Mouse (Mus musculus) CH12F3 (cell line): ENCODE measurements around the gene Pkmyt1.

ENCODE experiments used
- in situ Hi-C: fragments of 300-500 bp; cut with MboI; formaldehyde crosslinking; loops from 2 replicates; pipeline ENCODE4 v1.14.3; 2020; ENCODE audit warnings: low sequenced_read_pairs

Gene Pkmyt1

GRCm38 (mm10) chr17:23719455-23719854 is 6.7 kb upstream of the Pkmyt1 start:
- in situ Hi-C loops: no loop called here

DNA sequence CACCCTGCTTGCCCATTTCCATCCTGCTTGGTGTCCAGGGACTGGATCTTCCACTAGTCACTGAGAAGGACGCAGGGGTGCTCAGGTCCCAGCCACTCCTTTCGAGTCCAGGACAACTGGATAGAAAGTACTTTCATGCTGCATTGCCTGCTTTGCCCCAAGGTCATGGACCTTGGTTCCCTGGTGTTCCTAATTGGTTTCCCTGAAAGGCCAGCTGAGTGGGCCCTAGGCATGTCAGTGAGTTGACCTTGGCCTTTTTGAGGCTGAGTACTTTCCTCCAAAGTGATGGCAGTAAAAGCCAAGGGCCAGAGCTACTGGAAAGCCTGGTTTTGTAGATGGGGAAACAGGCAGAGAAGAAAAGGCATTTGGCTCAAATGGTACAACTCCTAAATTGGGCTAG is 4.2 kb upstream of the Pkmyt1 start:
- in situ Hi-C loops: no loop called here

DNA sequence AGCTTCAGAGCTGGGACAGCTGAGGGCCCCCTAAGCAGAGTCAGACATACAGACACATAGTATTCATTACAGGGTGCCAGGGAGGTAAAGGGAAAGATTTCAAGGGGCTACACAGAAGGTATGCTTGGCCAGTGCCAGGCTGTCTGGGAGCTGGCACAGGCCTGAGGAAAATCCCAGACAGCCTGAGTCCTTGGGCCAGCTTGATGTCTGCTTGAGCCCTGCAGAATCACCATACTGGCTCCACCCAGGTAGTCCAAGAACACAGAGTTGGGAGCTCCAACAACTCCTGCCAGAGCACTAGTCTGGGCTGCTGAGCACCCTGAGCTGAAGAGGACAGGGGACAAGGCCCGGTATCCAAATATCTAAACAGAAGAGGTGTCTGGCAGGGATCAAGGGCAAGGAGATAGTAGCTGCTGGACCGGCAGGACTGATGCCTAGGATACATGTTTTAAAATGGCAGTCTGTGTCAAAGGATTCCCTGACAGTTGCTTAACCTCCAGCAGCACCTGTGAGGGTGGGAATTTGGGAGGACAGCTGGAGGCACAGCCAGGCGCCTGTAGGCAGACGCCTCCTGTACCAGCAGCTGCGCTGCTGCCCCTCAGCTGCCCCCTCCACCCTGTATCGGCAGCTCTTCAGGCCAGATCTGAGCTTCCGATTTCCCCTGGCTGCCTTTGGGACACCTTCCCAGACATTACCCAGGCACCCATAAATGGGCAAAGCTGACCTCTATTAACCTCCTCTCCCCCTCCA is 3.6 kb upstream of the Pkmyt1 start, which contains the start of gene 1520401A03Rik:
TSS of gene 1520401A03Rik (minus strand) at position 408 of the 750 bp plus-strand sequence.
- in situ Hi-C loops: no loop called here

DNA sequence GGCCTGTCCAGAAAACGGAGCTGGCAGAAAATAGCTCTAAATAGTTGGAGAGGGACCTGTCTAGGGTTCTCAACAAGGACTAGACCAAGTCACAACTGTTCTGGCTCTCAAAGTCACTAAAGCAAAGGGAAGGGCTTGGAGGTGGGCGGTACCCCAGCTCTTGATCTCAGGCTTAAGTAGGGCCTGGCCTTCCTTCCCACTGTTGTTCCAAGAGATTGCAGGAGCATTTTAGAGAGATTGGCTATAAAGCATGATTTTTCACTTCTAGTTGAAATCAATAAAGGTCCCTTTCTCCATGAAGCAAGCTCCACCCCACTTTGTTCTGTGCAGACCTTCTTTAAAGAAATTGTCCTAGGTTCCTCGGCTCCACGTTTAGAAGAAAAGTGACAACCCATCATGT is 659 bp upstream of the Pkmyt1 start:
- in situ Hi-C loops: no loop called here

GRCm38 (mm10) chr17:23726758-23727142 is 614 bp downstream of the Pkmyt1 start:
- in situ Hi-C loops: no loop called here

DNA sequence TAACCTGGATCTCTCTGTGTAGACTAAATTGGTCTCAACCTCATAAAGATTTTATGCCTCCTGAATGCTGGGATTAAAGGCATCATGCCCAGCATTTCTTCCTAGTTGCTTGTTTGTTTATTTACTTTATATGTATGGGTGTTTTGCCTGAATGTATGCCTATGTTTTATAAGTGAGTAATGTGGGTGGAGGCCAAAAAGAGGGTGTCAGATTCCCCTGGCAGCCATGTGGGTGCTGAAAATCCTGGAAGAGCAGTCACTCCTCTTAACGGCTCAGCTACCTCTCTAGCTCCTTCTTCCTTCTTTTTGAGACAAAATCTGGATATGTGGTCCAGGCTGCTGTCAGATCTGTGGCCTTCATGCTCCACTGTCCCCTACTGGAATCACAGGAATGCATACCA is 4.3 kb downstream of the Pkmyt1 start:
- in situ Hi-C loops: no loop called here

DNA sequence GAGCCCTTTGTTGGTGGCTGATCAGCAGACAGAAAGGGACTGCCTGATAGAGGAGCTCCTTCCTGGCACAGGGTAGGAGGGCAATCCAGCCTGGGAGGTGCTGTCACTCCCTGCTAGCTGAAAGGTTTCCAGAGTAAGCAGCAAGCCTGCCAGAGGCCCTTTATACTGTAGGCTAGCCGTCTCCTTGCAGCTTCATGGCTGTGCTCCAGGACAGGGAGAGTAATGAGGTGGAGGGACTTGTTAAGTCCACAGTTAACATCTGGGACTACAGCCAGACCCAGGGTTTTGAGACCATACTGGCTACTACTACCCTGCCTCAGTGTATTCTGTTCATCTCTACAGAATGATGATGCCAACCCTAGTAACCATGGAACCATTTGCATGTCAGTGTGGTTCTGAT is 8.2 kb downstream of the Pkmyt1 start:
- in situ Hi-C loops: no loop called here

GRCm38 (mm10) chr17:23737493-23738445 is 11.6 kb downstream of the Pkmyt1 start:
- in situ Hi-C loops: no loop called here

GRCm38 (mm10) chr17:23738836-23739201 is 12.7 kb downstream of the Pkmyt1 start:
- in situ Hi-C loops: no loop called here

GRCm38 (mm10) chr17:23739202-23740135 is 13.3 kb downstream of the Pkmyt1 start:
- in situ Hi-C loops: no loop called here

DNA sequence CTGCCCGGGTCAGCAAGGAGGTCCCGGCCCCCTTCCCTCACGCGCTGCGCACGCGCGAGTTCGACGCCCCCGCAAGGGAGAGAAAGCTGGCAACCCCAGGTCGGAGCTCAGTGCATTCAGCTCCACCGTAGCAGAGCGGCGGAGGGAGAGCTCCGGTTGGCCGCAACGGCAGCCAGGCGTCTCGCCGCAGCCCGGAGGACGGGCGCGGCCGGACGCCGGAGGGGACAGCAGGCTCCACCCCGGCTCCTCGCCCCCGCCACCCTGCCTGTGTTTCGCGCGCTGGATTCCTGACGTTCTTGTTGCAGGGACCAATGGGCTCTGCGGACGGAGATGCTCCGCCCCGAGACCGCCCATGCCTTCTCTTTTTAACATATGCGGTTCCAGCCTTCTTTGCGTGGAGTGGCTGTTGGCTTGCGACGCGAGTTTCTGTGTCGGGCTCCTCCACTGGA is 14.0 kb downstream of the Pkmyt1 start:
- in situ Hi-C loops: no loop called here

- in situ Hi-C loops: no loop called here
Observed at GRCm38 (mm10) chr17:23740598-23741021, 14.5 kb downstream of the Pkmyt1 start, which contains the start of gene Paqr4. Gene Paqr4 (minus strand): TSS chr17:23740867.

GRCm38 (mm10) chr17:23741359-23742209 is 15.4 kb downstream of the Pkmyt1 start:
- in situ Hi-C loops: no loop called here

DNA sequence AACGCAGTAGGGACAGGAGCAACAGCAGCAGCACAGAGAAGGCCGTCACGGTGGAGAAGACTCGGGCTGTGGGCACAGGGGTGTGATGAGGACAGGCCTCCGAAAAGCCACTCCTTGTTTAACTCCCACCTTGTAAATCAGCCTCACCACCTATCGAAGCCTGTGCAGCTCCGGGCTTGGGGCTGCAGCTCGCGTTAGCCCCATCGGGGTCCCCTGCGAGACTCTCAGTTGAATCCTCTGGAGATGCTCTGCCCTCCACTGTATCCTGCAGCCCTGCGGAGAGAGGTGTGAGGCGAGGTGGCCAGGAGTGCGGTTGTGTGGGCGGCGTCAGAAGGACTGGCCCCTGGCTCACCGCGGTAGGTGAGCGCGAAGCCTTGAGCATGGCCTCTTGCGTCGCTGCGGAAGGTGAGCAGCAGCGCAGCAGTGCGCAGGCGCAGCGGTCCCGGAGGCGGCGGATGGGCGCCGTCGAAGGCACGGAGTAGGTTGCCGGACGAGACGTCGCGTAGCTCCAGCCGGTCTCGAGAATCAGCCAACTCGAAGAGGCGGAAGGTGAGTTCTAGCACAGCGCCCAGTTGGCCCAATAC is 16.2 kb downstream of the Pkmyt1 start:
- in situ Hi-C loops: no loop called here

DNA sequence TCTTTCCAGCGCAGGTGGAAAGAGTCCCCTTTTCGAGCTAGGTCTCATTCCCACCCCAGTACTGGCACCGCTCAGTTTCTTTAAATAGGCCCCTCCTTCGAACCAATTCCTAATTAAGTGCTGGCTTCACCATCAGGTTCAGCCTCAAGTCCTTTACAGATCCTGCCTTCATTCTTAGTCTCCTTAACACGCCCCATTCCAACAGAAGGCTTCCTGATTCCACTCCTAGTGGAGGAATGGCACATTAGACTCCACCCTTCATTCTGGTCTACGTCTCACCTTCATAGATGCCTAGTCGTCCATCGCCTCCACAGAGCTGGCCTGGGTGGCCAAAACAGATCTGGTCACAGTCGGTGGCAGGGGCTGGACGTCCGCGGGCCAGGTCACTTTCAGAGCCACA is 16.8 kb downstream of the Pkmyt1 start:
- in situ Hi-C loops: no loop called here

DNA sequence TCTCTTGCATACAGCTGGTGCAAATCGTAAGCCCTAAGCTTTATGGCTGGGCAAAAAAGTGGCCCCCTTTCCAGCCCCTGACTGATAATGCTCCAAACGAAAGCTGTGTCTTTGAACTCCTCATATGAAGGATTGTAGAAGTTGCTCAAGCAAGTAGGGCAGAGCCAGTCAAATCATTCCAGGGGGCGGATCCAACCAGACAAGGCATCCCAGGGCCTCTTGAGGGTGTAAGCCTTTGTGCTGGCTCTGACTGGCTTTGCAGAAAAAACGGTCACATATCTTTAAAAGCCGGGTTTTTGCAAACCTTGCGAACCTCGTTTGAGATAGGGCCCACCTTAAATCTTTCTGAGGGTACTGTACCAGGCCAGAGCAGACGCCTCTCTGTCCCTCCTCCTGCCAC is 17.9 kb downstream of the Pkmyt1 start:
- in situ Hi-C loops: no loop called here

DNA sequence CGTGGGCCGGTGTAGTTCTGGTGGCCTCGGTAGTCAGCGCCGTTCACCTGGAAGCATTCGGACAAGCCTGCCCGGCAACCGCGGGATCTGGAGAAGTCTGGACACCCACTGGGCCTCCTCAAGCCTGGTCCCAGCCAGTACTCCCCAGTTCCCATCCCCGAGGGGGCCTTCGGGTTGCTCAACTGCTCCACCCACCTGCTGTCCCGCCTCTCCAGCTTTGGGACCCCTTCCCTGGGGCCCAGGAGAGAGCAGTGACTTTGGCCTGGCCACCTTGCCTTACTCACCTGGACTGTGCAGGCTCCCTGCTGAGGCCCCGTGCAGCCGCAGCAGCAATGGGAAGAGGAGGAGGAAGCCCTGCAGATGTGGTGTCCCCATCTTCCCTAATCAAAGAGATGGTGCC is 18.5 kb downstream of the Pkmyt1 start:
- in situ Hi-C loops: no loop called here

DNA sequence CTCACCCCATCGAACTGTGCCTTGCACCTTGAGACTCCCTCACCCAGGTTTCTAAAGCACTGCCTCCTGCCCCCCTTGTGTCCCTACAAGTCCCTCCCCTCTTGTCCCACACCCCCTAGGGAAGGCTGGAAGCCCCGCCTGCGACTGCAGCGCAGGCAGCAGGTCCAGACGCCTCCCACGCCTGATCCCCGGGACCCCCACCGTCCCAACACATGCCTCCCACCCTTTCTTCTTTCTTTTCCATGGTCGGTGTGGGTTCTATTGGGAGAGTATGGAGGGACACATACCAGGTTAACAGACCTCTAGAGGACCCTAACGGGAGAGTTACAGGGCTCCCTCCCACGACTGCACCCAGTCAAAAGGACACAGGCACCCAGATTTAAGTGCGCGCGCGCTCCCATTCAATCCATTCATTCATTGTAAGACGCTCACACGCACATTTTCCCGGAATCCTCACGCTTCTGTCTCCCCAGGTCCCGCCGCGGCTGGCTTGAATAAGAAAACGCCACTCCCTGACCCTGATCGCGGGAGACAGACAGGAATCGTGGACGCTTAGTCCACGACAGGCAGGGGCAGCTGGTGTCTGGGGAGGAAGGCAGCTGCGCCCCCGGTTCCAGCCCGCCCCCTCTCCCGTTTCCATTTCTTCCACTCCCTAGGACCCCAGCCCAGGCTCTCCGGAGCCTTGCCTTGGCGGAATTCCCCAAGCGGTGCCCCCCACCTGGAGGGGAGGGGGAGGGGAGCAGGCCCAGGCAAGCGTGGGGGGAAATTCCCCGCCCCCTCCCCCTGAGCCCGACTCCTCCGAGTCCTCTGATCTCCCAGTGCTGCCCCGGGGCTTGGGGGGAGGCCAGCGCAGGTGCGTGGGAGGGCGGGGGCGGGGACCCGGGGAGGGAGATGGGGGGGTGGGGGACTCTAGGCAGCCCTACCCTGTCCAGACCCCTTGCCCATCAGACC is 19.4 kb downstream of the Pkmyt1 start, which contains the start of gene Kremen2:
TSS of gene Kremen2 (minus strand) at position 533 of the 951 bp plus-strand sequence.
- in situ Hi-C loops: no loop called here
